Mouse (Mus musculus) gastrocnemius, postnatal 4 days (tissue): ENCODE data around the gene Ybx3. TPM values are rescaled to one million over a fixed set of nuclear protein-coding genes. Genes with fewer than 3 reads are reported as not detected.

Experiments
- DNase-seq, 2 experiments: peaks; one replicate each; pipeline ENCODE4 v3.0.0; 2021 to 2022; ENCODE audit warnings: low spot score in 2 of 2, mixed read lengths in 2 of 2
- total RNA-seq, 2 experiments: library from RNA; stranded (reverse); gene quantifications; 2 replicates each; pipeline ENCODE4 v1.2.3; 2021

The Ybx3 gene
- total RNA-seq, 2 experiments from 2014 or later = 475 to 482 TPM

DNA sequence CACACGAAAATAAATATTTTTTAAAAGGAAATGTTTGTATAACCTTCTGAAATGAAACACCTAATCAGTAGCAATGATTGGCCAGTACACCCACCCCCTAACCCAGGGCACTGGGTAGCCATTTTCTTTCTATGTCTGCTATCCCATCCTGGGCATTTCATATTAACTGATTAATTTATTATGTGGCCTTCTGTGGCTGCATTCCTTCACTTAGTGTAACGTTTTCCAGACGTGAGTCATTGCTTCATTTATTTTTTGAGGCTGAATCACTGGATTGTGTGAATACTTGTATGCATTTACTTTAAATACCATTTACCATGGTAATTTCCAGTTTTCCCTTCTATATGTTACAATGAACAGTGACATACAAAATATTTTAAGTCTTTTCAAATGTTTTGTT, 48.2 kb downstream of the Ybx3 start:
- DNase-seq = no peak

DNA sequence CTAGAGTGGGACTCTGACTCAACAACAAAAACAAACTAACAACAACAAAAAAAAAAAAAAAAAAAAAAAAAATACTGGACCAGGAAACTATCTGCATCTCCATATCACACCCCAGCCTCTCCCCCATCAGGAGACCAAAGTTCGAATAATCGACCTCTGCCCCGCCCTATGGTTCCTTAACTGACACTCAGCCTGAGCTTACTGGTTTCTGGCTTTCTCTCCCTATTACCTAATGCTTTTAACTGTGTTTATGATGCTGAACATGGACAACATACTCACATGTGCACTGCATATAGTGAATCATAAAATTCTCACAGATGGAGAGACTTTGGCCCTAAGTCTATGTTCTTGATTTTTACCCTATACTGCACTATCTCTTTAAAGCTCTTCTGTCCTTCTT, 49.0 kb downstream of the Ybx3 start:
- DNase-seq = no peak

DNA sequence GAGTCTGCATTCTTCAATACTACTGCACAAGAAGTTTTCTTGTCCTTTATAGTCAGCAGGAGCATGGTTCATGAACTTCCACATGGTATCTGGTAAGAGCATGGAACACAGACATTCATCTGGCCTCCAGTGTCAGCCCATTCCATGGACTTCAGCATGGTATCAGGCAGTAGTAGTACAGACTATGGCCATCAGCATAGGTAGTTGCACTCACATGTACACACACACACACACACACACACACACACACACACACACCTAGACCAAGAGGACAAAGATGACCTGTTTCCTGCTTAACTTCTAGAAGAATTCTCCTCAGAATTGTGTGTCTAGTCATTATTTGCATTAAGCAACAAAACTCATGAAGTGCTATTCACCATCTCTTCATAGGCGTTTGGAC, 49.5 kb downstream of the Ybx3 start:
- no peak for DNase-seq

DNA sequence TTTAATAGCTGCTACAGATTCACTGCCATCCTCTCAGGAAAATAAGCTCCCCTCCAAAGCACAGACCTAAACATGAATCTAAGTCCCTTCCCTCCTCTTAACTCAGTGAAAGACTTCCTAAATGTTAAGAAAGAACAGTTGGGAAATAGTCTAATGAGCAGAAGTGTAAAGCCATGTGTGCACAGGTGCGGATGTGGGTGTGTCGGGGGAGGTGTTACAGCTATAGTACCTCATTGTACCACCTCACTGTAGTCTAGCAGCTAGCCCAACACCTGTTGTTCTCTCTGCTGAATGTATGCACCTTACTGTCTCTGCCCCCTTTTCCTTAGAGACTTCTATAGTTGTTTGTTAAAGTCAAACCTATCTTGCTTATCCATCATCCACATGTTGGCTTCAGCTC, 61.2 kb downstream of the Ybx3 start:
- DNase-seq = no peak

DNA sequence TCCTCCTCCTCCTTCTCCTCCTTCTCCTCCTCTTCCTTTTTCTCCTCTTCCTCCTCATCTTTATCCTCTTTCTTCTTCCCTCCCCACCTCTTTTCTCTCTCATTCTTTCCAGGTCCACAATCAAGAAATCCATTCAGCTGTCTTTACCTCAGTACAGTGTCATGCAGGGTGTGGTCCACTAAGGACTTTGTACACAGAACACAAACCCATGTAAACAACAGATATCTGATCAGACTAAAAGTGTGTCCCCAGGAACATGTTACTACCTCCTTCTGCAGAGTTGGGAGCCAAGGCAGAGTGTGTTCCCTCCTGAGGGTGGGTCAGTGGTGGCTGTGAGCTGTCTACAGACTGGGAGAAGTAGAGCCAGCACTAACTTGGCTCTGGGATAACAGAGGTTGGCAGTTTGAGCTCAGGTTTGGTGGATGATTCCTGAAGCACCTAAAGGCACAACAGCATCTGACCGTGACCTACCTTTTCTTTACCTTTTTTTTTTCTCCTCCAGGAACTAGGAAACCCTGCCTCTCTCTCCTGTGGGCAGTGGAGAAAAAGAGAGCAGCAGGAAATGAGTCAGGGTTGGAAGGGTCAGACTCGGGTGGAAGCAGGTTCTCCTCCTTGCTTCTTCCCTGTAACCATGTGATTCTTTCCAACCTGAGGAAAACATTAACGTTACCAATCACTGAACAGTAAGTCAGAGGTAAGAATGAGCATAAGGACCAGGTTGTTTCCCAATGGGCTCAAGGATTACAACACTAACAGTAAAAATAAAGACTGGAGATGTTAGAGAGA, 66.2 kb downstream of the Ybx3 start:
- no peak for DNase-seq

DNA sequence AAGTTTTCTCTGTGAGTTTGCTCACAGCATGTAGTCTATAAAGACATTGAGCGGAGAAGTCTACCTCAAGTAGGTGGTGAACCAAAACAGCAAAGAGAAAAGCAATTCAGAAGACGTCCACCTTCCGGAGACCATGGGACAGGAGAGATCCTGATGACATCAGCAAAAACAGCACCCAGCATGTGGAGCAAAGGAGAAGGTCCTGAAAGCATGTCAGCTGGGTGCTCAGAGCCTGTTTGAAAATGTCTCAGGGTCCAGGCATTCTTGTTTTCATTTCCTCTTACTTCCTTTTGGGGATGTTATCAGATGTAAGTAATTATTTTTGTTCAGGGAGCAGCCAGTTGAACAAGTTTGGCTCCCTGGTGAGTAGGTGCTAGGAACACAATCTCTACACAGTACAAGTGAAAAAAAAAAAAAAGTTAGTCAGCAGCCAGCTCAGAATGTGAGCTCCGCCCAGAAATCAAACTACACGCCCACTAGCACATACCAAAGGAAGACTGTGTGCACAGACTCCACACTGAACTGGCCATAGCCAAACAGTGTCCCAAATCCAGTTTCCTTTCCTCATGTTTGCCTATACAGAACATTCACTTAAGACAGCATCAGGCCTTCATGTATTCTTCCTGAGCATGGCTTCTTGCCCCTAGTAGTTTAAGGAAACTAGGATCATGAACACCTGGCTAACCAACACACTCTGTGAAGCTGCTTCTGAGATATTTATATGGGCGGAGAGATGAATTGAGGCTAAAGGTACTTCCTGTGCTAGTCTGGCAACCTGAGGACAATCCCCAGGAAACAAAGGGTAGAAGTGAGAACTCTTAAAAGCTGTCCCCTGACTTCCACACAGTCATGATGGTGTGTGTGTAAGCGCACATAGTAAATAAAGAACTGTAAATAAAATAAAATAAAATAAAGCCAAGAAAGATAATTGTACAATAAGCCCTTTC, 71.8 kb downstream of the Ybx3 start:
- DNase-seq = no peak

Other genes with a start within 250 kb of the Ybx3 start
- under 1 TPM in 1 of 2 experiments, not detected in 1; 0.31 TPM for gene Klra2, start 141.1 kb downstream of the Ybx3 start, total RNA-seq
- 10 to 100 TPM; 11.9 to 12.5 TPM for gene Magohb, start 95.2 kb downstream of the Ybx3 start, total RNA-seq
- 1 to 10 TPM in 1 of 2 experiments, under 1 TPM in 1; 0.41 to 1.5 TPM for gene Styk1, start 34.9 kb downstream of the Ybx3 start, total RNA-seq
- gene 5430401F13Rik, start 97.9 kb upstream of the Ybx3 start, total RNA-seq = not detected
- not detected for gene Gm6619, start 97.9 kb upstream of the Ybx3 start, total RNA-seq
- gene Tas2r130, start 242.4 kb upstream of the Ybx3 start, total RNA-seq = not detected